Mouse (Mus musculus): Measurements from ENCODE around the gene Wwox. TPM values are rescaled to one million over a fixed set of nuclear protein-coding genes. Genes with fewer than 3 reads are reported as not detected.

Wwox gene
- polyA plus RNA-seq, 1 experiment from 2014 or later, result 10.2 TPM

- Histone ChIP-seq H3K9ac (no peak overlapping the region), H3K4me3 (no peak overlapping the region), H3K9me3 (replicated peaks) (no peaks in the 10 kb centered on the region), H3K4me2 (no peak overlapping the region), H3K4me1 (peaks cover 18% of the 10 kb centered on the region), H3K27me3 (peaks cover 12% of the 10 kb centered on the region), H3K27ac (no peak overlapping the region), H3K36me3 (ENCODE audit: poor library complexity, severe bottlenecking) (no peaks in the 10 kb centered on the region)
- no peak for ATAC-seq
- 18% methylated on average over 9 of the region's 9 CpGs for WGBS
Measured at GRCm38 (mm10) chr8:115010769-115011073, 571.3 kb downstream of the Wwox start.

- no peak overlapping the region for H3K9ac ChIP-seq
- no peak for ATAC-seq
- WGBS, result 41% methylated on average over 15 of the region's 15 CpGs
Measured at GRCm38 (mm10) chr8:115019661-115020060, 580.2 kb downstream of the Wwox start.

GRCm38 (mm10) chr8:115021731-115022130, 582.3 kb downstream of the Wwox start:
- no peak for ATAC-seq
- Histone ChIP-seq H3K9ac (no peak overlapping the region), H3K4me2 (no peak overlapping the region), H3K4me1 (peaks cover 5% of the 10 kb centered on the region; the same call in 1 of the 2 replicates), H3K36me3 (ENCODE audit: poor library complexity, severe bottlenecking) (no peaks in the 10 kb centered on the region), H3K4me3 (no peak overlapping the region), H3K27ac (no peak overlapping the region), H3K9me3 (replicated peaks) (no peaks in the 10 kb centered on the region), H3K27me3 (peaks cover 3% of the 10 kb centered on the region; the same call in 1 of the 2 replicates)
- WGBS, result 84% methylated on average over 8 of the region's 8 CpGs

More at GRCm38 (mm10) chr8:115019661-115020060, 580.2 kb downstream of the Wwox start:
- peaks cover 5% of the 10 kb centered on the region; the same call in 1 of the 2 replicates for H3K4me1 ChIP-seq
- peak overlapping the region; percentile 10; the same call in 1 of the 2 replicates for H3K4me2 ChIP-seq
- peaks cover 3% of the 10 kb centered on the region; the same call in 1 of the 2 replicates for H3K27me3 ChIP-seq
- no peak overlapping the region for H3K4me3 ChIP-seq
- no peaks in the 10 kb centered on the region for H3K9me3 ChIP-seq (replicated peaks)
- H3K36me3 ChIP-seq (ENCODE audit: poor library complexity, severe bottlenecking), result no peaks in the 10 kb centered on the region
- no peak overlapping the region for H3K27ac ChIP-seq

- 86% methylated on average over 4 of the region's 4 CpGs for WGBS
- Histone ChIP-seq H3K4me3 (no peak overlapping the region), H3K9ac (no peak overlapping the region), H3K27me3 (peaks cover 2% of the 10 kb centered on the region; the same call in 1 of the 2 replicates), H3K4me2 (no peak overlapping the region), H3K4me1 (peaks cover 5% of the 10 kb centered on the region; the same call in 1 of the 2 replicates), H3K27ac (no peak overlapping the region), H3K36me3 (ENCODE audit: poor library complexity, severe bottlenecking) (no peaks in the 10 kb centered on the region), H3K9me3 (replicated peaks) (no peaks in the 10 kb centered on the region)
- no peak for ATAC-seq
Measured at GRCm38 (mm10) chr8:115024062-115024461, 584.6 kb downstream of the Wwox start.

GRCm38 (mm10) chr8:115025390-115026098, 586.1 kb downstream of the Wwox start:
- Histone ChIP-seq H3K9me3 (replicated peaks) (no peaks in the 10 kb centered on the region), H3K27me3 (no peaks in the 10 kb centered on the region), H3K4me3 (no peak overlapping the region), H3K36me3 (ENCODE audit: poor library complexity, severe bottlenecking) (no peaks in the 10 kb centered on the region), H3K4me2 (no peak overlapping the region), H3K9ac (no peak overlapping the region), H3K4me1 (no peaks in the 10 kb centered on the region), H3K27ac (no peak overlapping the region)
- no peak for ATAC-seq
- WGBS, result 81% methylated on average over 10 of the region's 10 CpGs

- H3K9ac ChIP-seq, result no peak overlapping the region
- H3K27ac ChIP-seq, result no peak overlapping the region
- H3K4me2 ChIP-seq, result no peak overlapping the region
- H3K36me3 ChIP-seq (ENCODE audit: poor library complexity, severe bottlenecking), result no peaks in the 10 kb centered on the region
- 75% methylated on average over 7 of the region's 7 CpGs for WGBS
- no peaks in the 10 kb centered on the region for H3K27me3 ChIP-seq
- no peak for ATAC-seq
- no peaks in the 10 kb centered on the region for H3K4me1 ChIP-seq
- H3K4me3 ChIP-seq, result no peak overlapping the region
- H3K9me3 ChIP-seq (replicated peaks), result no peaks in the 10 kb centered on the region
Measured at GRCm38 (mm10) chr8:115026201-115026600, 586.7 kb downstream of the Wwox start.

GRCm38 (mm10) chr8:115033194-115033593, 593.7 kb downstream of the Wwox start:
- no peak for ATAC-seq
- Histone ChIP-seq H3K4me1 (peaks cover 5% of the 10 kb centered on the region; the same call in 1 of the 2 replicates), H3K9ac (no peak overlapping the region), H3K4me2 (no peak overlapping the region), H3K36me3 (ENCODE audit: poor library complexity, severe bottlenecking) (no peaks in the 10 kb centered on the region), H3K27ac (no peak overlapping the region), H3K27me3 (0 out of 2 replicates have a peak, but pooled peaks cover 5% of the 10 kb centered on the region), H3K9me3 (replicated peaks) (no peaks in the 10 kb centered on the region), H3K4me3 (no peak overlapping the region)
- WGBS, result 48% methylated on average over 1 of the region's 1 CpGs

GRCm38 (mm10) chr8:115036016-115036415, 596.6 kb downstream of the Wwox start:
- H3K36me3 ChIP-seq (ENCODE audit: poor library complexity, severe bottlenecking), result no peaks in the 10 kb centered on the region
- H3K27ac ChIP-seq, result no peak overlapping the region
- H3K9ac ChIP-seq, result no peak overlapping the region
- no peaks in the 10 kb centered on the region for H3K9me3 ChIP-seq (replicated peaks)
- H3K4me3 ChIP-seq, result no peak overlapping the region
- 0 out of 2 replicates have a peak, but pooled peaks cover 5% of the 10 kb centered on the region for H3K27me3 ChIP-seq
- no peak overlapping the region for H3K4me2 ChIP-seq
- ATAC-seq, result no peak
- WGBS, result 90% methylated on average over 9 of the region's 9 CpGs
- peaks cover 8% of the 10 kb centered on the region; the same call in 1 of the 2 replicates for H3K4me1 ChIP-seq

GRCm38 (mm10) chr8:115038426-115038825, 599.0 kb downstream of the Wwox start:
- H3K4me3 ChIP-seq, result no peak overlapping the region
- no peaks in the 10 kb centered on the region for H3K9me3 ChIP-seq (replicated peaks)
- H3K27me3 ChIP-seq, result 0 out of 2 replicates have a peak, but pooled peaks cover 5% of the 10 kb centered on the region
- WGBS, result 9% methylated on average over 4 of the region's 4 CpGs
- H3K4me2 ChIP-seq, result no peak overlapping the region
- no peak overlapping the region for H3K9ac ChIP-seq
- no peak for ATAC-seq
- peaks cover 4% of the 10 kb centered on the region; the same call in 1 of the 2 replicates for H3K4me1 ChIP-seq
- no peaks in the 10 kb centered on the region for H3K36me3 ChIP-seq (ENCODE audit: poor library complexity, severe bottlenecking)
- H3K27ac ChIP-seq, result no peak overlapping the region

- H3K4me2 ChIP-seq, result no peak overlapping the region
- H3K27ac ChIP-seq, result no peak overlapping the region
- no peak overlapping the region for H3K4me3 ChIP-seq
- H3K27me3 ChIP-seq, result no peaks in the 10 kb centered on the region
- H3K4me1 ChIP-seq, result no peaks in the 10 kb centered on the region
- no peak for ATAC-seq
- no peaks in the 10 kb centered on the region for H3K9me3 ChIP-seq (replicated peaks)
- H3K9ac ChIP-seq, result no peak overlapping the region
- 76% methylated on average over 7 of the region's 7 CpGs for WGBS
- no peaks in the 10 kb centered on the region for H3K36me3 ChIP-seq (ENCODE audit: poor library complexity, severe bottlenecking)
Measured at GRCm38 (mm10) chr8:115045746-115046145, 606.3 kb downstream of the Wwox start.

- 77% methylated on average over 4 of the region's 4 CpGs for WGBS
- no peak overlapping the region for H3K9ac ChIP-seq
- ATAC-seq, result no peak
Measured at GRCm38 (mm10) chr8:115046496-115046895, 607.0 kb downstream of the Wwox start.

GRCm38 (mm10) chr8:115058193-115058835, 618.9 kb downstream of the Wwox start:
- Histone ChIP-seq H3K36me3 (ENCODE audit: poor library complexity, severe bottlenecking) (no peaks in the 10 kb centered on the region), H3K9ac (no peak overlapping the region), H3K27ac (no peak overlapping the region), H3K4me1 (no peaks in the 10 kb centered on the region), H3K4me2 (no peak overlapping the region), H3K9me3 (replicated peaks) (no peaks in the 10 kb centered on the region), H3K4me3 (no peak overlapping the region), H3K27me3 (no peaks in the 10 kb centered on the region)
- 92% methylated on average over 12 of the region's 12 CpGs for WGBS
- no peak for ATAC-seq

More at GRCm38 (mm10) chr8:115046496-115046895, 607.0 kb downstream of the Wwox start:
- Histone ChIP-seq H3K27me3 (no peaks in the 10 kb centered on the region), H3K36me3 (ENCODE audit: poor library complexity, severe bottlenecking) (no peaks in the 10 kb centered on the region), H3K9me3 (replicated peaks) (no peaks in the 10 kb centered on the region), H3K4me3 (no peak overlapping the region), H3K4me1 (no peaks in the 10 kb centered on the region), H3K27ac (no peak overlapping the region), H3K4me2 (no peak overlapping the region)

Data from forebrain, embryonic 13.5 days (tissue).